20 mouse cellular contexts compared by ENCODE assay signal in genomic region chr16:30158184-30158583, GRCm38 (mm10).
"Had no signal": no experiment of that assay in that cellular context is flagged by ENCODE, and none has a peak within 500 bp of the region (broad histone marks: within the 10 kb centered on the region; RNA-seq: fewer than 3 reads in every experiment).

No protein-coding gene starts in this region.

- H3K9me3 ChIP-seq: limb, embryonic 10.5 days; limb, embryonic 13.5 days; liver, embryonic 12.5 days; liver, embryonic 15.5 days; lung, embryonic 15.5 days; midbrain, embryonic 10.5 days; midbrain, embryonic 13.5 days; neural tube, embryonic 13.5 days had no signal

- H3K27me3 ChIP-seq: limb, embryonic 13.5 days; liver, embryonic 15.5 days; lung, embryonic 15.5 days had no signal

- H3K9ac ChIP-seq: limb, embryonic 13.5 days; liver, embryonic 12.5 days; liver, embryonic 15.5 days; lung, embryonic 15.5 days; midbrain, embryonic 13.5 days; neural tube, embryonic 13.5 days had no signal

- H3K4me2 ChIP-seq: limb, embryonic 13.5 days; liver, embryonic 12.5 days; liver, embryonic 15.5 days; lung, embryonic 15.5 days; midbrain, embryonic 13.5 days; neural tube, embryonic 13.5 days had no signal

- H3K4me3 ChIP-seq: limb, embryonic 10.5 days; limb, embryonic 13.5 days; liver, embryonic 12.5 days; liver, embryonic 15.5 days; lung, embryonic 15.5 days; midbrain, embryonic 10.5 days; midbrain, embryonic 13.5 days; myocyte; neural tube, embryonic 13.5 days had no signal

- H3K36me3 ChIP-seq: limb, embryonic 10.5 days; limb, embryonic 13.5 days; liver, embryonic 12.5 days; liver, embryonic 15.5 days; lung, embryonic 15.5 days; midbrain, embryonic 10.5 days; midbrain, embryonic 13.5 days; neural tube, embryonic 13.5 days had no signal

- DNase-seq: kidney, postnatal 14 days; layer of hippocampus, postnatal 36 days; liver; lung, adult 18-20 months; lung, postnatal 10 days; lung, postnatal 36 days; thymus, adult 2 months; thymus, postnatal 14 days; thymus, postnatal 4 days had no signal

- ATAC-seq: intestine, postnatal 0 days; liver, embryonic 12.5 days; midbrain, embryonic 13.5 days; midbrain, embryonic 16.5 days had no signal

- H3K27ac ChIP-seq: limb, embryonic 10.5 days; limb, embryonic 13.5 days; liver, embryonic 12.5 days; liver, embryonic 15.5 days; lung, embryonic 15.5 days; midbrain, embryonic 10.5 days; midbrain, embryonic 13.5 days; neural tube, embryonic 13.5 days had no signal
